Mouse (Mus musculus): Measurements from ENCODE around the gene Sorcs3. TPM values are rescaled to one million over a fixed set of nuclear protein-coding genes. Genes with fewer than 3 reads are reported as not detected.

The Sorcs3 gene
- polyA plus RNA-seq, 1 experiment from 2014 or later, result 15.2 TPM

DNA sequence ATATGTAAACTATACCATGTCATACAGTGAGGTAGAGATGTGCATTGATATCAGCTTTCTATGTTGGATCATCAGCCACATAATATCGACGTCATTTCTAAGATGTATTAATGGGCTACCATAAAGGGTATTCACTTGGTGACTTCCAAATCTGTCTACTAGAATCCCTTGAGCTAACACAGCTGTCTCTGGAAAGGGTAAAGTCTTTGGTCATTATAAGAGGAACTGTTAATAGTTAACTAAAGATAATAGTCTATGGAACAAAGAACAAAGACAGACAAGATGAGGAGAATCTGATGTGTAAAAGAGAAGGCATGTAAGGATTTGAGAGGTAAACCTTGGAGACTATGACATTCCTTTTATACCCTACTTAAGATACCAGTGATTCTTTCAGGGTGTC is 497.9 kb downstream of the Sorcs3 start:
- Histone ChIP-seq H3K27ac (replicated peaks; ENCODE audit: low read depth, low read length) (no peak overlapping the region), H3K9me3 (ENCODE audit: control insufficient read depth, low read length) (no peaks in the 10 kb centered on the region), H3K4me2 (ENCODE audit: low read length) (no peak overlapping the region), H3K4me3 (replicated peaks; ENCODE audit: low read depth, low read length) (no peak overlapping the region), H3K4me1 (ENCODE audit: control insufficient read depth, insufficient read depth, low read length) (no peaks in the 10 kb centered on the region), H3K27me3 (ENCODE audit: control insufficient read depth, insufficient read depth, low read length) (no peaks in the 10 kb centered on the region), H3K9ac (replicated peaks; ENCODE audit: low read length) (no peak overlapping the region), H3K36me3 (ENCODE audit: control insufficient read depth, insufficient read depth, low read length) (no peaks in the 10 kb centered on the region)
- no peak for ATAC-seq (ENCODE audit: low FRiP score, low TSS enrichment)
- WGBS, result 97% methylated on average over 2 of the region's 2 CpGs
- DNase-seq, result no peak

DNA sequence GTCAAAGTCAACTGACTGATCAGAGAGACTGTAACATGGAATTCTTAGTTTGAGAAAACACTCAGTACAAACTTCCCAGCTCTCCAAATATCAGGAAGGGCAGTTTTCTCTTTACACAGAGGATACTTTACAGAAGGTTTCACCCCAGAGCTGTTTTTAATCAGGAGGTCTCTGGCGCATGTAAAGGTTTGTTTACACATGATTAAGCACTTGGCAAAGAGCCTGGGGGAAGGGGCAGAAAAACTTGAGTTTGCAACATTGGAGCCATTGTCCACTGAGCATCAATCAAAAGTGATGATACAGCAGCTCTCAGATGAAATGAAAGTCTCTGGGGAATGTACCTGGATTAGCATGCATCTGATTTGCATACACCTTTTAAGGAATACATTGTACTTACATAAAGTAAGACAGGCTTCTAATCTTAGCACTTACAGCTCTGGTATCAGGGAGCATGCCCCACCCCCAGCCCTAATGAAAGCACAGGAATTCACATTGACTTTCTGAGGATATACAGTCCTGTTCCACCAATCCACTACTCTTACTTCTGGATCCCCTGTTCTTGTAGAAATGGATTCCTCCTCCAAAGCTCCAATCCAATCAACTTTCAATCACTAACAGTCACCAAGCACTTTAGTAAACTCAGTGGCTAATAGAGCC is 500.6 kb downstream of the Sorcs3 start:
- no peak for ATAC-seq (ENCODE audit: low FRiP score, low TSS enrichment)
- Histone ChIP-seq H3K9me3 (ENCODE audit: control insufficient read depth, low read length) (no peaks in the 10 kb centered on the region), H3K9ac (replicated peaks; ENCODE audit: low read length) (no peak overlapping the region), H3K27me3 (ENCODE audit: control insufficient read depth, insufficient read depth, low read length) (no peaks in the 10 kb centered on the region), H3K27ac (replicated peaks; ENCODE audit: low read depth, low read length) (no peak overlapping the region), H3K36me3 (ENCODE audit: control insufficient read depth, insufficient read depth, low read length) (no peaks in the 10 kb centered on the region), H3K4me1 (ENCODE audit: control insufficient read depth, insufficient read depth, low read length) (no peaks in the 10 kb centered on the region), H3K4me3 (replicated peaks; ENCODE audit: low read depth, low read length) (no peak overlapping the region), H3K4me2 (ENCODE audit: low read length) (no peak overlapping the region)
- peak; percentile 50 for DNase-seq
- 31% methylated on average over 1 of the region's 1 CpGs for WGBS

DNA sequence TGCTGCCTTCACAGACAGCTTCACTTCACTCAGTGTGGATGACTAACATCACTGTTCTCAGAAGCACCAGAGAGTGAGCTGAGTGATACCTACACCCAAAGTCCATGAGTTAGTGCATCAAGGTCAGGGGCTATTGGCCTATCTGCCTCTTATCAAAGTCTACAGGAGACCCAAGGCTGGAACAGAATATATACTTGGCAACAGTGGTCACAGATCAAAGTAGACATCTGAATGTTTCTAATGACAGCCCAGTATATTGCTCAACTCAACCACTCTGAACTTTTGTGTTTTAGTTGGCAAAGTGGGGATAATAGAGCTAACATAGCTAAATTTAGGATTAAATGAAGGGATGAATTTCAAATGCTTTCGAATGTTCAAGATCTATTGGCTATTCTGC is 501.1 kb downstream of the Sorcs3 start:
- no peak for ATAC-seq (ENCODE audit: low FRiP score, low TSS enrichment)
- 98% methylated on average over 1 of the region's 1 CpGs for WGBS
- H3K27ac ChIP-seq (replicated peaks; ENCODE audit: low read depth, low read length), result no peak overlapping the region
- no peak overlapping the region for H3K4me2 ChIP-seq (ENCODE audit: low read length)
- no peak for DNase-seq
- H3K4me1 ChIP-seq (ENCODE audit: control insufficient read depth, insufficient read depth, low read length), result no peaks in the 10 kb centered on the region
- no peaks in the 10 kb centered on the region for H3K27me3 ChIP-seq (ENCODE audit: control insufficient read depth, insufficient read depth, low read length)
- no peak overlapping the region for H3K9ac ChIP-seq (replicated peaks; ENCODE audit: low read length)
- no peaks in the 10 kb centered on the region for H3K36me3 ChIP-seq (ENCODE audit: control insufficient read depth, insufficient read depth, low read length)
- H3K4me3 ChIP-seq (replicated peaks; ENCODE audit: low read depth, low read length), result no peak overlapping the region
- no peaks in the 10 kb centered on the region for H3K9me3 ChIP-seq (ENCODE audit: control insufficient read depth, low read length)

DNA sequence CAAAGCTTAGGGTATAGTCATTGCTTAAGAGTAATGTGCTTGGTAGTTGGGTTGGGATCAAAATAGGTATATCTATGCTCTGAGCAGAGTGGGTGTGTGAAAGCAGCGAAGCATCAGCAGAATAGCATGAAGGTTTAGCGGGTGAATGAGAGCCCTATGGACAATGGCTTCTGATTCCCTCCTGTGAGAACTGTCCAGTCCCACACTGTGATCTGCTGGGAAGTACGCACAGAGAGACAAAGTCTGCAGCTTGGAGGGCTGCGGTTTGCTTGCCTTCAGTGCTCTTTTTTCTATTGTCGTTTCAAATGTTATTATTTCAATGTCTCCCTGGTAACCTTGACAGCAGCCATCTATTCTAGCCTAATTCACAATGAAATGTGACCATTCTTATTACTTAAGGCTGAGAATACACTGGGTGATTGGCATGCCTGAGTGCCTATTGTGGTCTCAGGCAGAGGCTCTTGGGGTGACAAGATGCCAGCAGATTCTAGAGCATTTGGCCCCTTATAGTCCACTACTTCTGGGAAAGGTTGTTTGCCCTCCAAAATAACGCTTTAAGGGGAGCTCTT is 520.1 kb downstream of the Sorcs3 start:
- Histone ChIP-seq H3K9me3 (ENCODE audit: control insufficient read depth, low read length) (no peaks in the 10 kb centered on the region), H3K9ac (replicated peaks; ENCODE audit: low read length) (no peak overlapping the region), H3K4me1 (ENCODE audit: control insufficient read depth, insufficient read depth, low read length) (peaks cover 15% of the 10 kb centered on the region), H3K27ac (replicated peaks; ENCODE audit: low read depth, low read length) (no peak overlapping the region), H3K4me2 (ENCODE audit: low read length) (no peak overlapping the region), H3K27me3 (ENCODE audit: control insufficient read depth, insufficient read depth, low read length) (no peaks in the 10 kb centered on the region), H3K36me3 (ENCODE audit: control insufficient read depth, insufficient read depth, low read length) (no peaks in the 10 kb centered on the region), H3K4me3 (replicated peaks; ENCODE audit: low read depth, low read length) (no peak overlapping the region)
- 4% methylated on average over 6 of the region's 6 CpGs for whole genome bisulfite sequencing
- DNase-seq (peak; percentile 50), ATAC-seq (ENCODE audit: low FRiP score, low TSS enrichment) (no peak; the same call in 1 of the 2 replicates)

- no peak overlapping the region for H3K9ac ChIP-seq (replicated peaks; ENCODE audit: low read length)
- H3K9me3 ChIP-seq (ENCODE audit: control insufficient read depth, low read length), result no peaks in the 10 kb centered on the region
- peaks cover 15% of the 10 kb centered on the region for H3K4me1 ChIP-seq (ENCODE audit: control insufficient read depth, insufficient read depth, low read length)
- ATAC-seq (ENCODE audit: low FRiP score, low TSS enrichment), result no peak
- no peaks in the 10 kb centered on the region for H3K27me3 ChIP-seq (ENCODE audit: control insufficient read depth, insufficient read depth, low read length)
- no peak overlapping the region for H3K4me3 ChIP-seq (replicated peaks; ENCODE audit: low read depth, low read length)
- no peaks in the 10 kb centered on the region for H3K36me3 ChIP-seq (ENCODE audit: control insufficient read depth, insufficient read depth, low read length)
- peak; percentile 42 for DNase-seq
- WGBS, result 29% methylated on average over 3 of the region's 3 CpGs
- no peak overlapping the region for H3K27ac ChIP-seq (replicated peaks; ENCODE audit: low read depth, low read length)
- H3K4me2 ChIP-seq (ENCODE audit: low read length), result no peak overlapping the region
Observed at GRCm38 (mm10) chr19:48727048-48727447, 521.2 kb downstream of the Sorcs3 start.

DNA sequence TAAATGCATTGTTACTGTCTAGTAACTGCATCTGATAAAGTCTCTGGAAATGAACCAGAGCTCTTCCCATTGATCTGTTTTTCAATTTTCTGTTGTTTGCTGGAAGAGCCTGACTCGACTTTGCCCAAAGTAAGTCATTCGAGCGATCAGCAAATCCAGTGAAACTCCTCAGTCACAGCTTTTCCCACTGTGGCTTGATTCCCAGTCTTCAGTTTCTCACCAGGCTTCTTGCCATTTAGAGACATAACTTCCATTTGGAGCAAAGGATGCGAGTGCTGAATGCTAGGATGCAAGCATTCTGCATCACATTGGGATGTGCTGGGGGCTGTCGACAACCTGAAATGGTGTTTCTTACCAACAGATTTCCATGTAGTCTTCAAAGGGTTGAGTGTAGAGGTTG is 521.8 kb downstream of the Sorcs3 start:
- Histone ChIP-seq H3K27ac (replicated peaks; ENCODE audit: low read depth, low read length) (no peak overlapping the region), H3K27me3 (ENCODE audit: control insufficient read depth, insufficient read depth, low read length) (no peaks in the 10 kb centered on the region), H3K4me2 (ENCODE audit: low read length) (no peak overlapping the region), H3K9ac (replicated peaks; ENCODE audit: low read length) (no peak overlapping the region), H3K9me3 (ENCODE audit: control insufficient read depth, low read length) (no peaks in the 10 kb centered on the region), H3K4me1 (ENCODE audit: control insufficient read depth, insufficient read depth, low read length) (peaks cover 15% of the 10 kb centered on the region), H3K4me3 (replicated peaks; ENCODE audit: low read depth, low read length) (no peak overlapping the region), H3K36me3 (ENCODE audit: control insufficient read depth, insufficient read depth, low read length) (no peaks in the 10 kb centered on the region)
- 92% methylated on average over 5 of the region's 5 CpGs for WGBS
- ATAC-seq (ENCODE audit: low FRiP score, low TSS enrichment) (no peak), DNase-seq (no peak)

GRCm38 (mm10) chr19:48731731-48732130 is 525.9 kb downstream of the Sorcs3 start:
- no peak for DNase-seq
- 69% methylated on average over 10 of the region's 10 CpGs for WGBS

GRCm38 (mm10) chr19:48734370-48734769 is 528.5 kb downstream of the Sorcs3 start:
- no peak overlapping the region for H3K9ac ChIP-seq (replicated peaks; ENCODE audit: low read length)
- H3K4me2 ChIP-seq (ENCODE audit: low read length), result no peak overlapping the region
- H3K4me3 ChIP-seq (replicated peaks; ENCODE audit: low read depth, low read length), result no peak overlapping the region
- WGBS, result 53% methylated on average over 4 of the region's 4 CpGs
- DNase-seq (no peak), ATAC-seq (ENCODE audit: low FRiP score, low TSS enrichment) (no peak)
- no peaks in the 10 kb centered on the region for H3K9me3 ChIP-seq (ENCODE audit: control insufficient read depth, low read length)
- H3K4me1 ChIP-seq (ENCODE audit: control insufficient read depth, insufficient read depth, low read length), result no peaks in the 10 kb centered on the region
- H3K27me3 ChIP-seq (ENCODE audit: control insufficient read depth, insufficient read depth, low read length), result no peaks in the 10 kb centered on the region
- no peaks in the 10 kb centered on the region for H3K36me3 ChIP-seq (ENCODE audit: control insufficient read depth, insufficient read depth, low read length)
- H3K27ac ChIP-seq (replicated peaks; ENCODE audit: low read depth, low read length), result no peak overlapping the region

More at GRCm38 (mm10) chr19:48731731-48732130, 525.9 kb downstream of the Sorcs3 start:
- Histone ChIP-seq H3K9ac (replicated peaks; ENCODE audit: low read length) (no peak overlapping the region), H3K4me3 (replicated peaks; ENCODE audit: low read depth, low read length) (no peak overlapping the region), H3K9me3 (ENCODE audit: control insufficient read depth, low read length) (no peaks in the 10 kb centered on the region), H3K36me3 (ENCODE audit: control insufficient read depth, insufficient read depth, low read length) (no peaks in the 10 kb centered on the region), H3K4me2 (ENCODE audit: low read length) (no peak overlapping the region), H3K27ac (replicated peaks; ENCODE audit: low read depth, low read length) (no peak overlapping the region), H3K27me3 (ENCODE audit: control insufficient read depth, insufficient read depth, low read length) (no peaks in the 10 kb centered on the region), H3K4me1 (ENCODE audit: control insufficient read depth, insufficient read depth, low read length) (peaks cover 5% of the 10 kb centered on the region)
- ATAC-seq (ENCODE audit: low FRiP score, low TSS enrichment), result no peak

DNA sequence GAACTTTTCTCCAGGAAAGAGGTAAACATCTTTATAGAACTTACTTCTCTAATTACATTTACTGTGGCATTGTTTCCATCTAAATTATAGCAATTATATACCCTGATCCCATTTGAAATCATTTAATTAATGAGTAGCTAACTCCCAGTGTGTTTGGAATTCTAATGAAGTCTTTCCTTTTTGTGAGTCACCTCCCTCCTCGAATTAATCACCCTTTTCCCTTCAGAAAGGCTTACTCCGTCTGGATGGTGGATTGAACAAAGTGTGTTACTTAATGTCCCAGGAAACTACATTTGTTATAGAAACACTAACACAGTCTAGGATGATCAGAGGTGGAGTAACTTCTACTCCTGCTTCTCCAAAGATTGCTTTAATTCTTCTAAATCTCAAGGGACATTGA is 531.7 kb downstream of the Sorcs3 start:
- Histone ChIP-seq H3K4me1 (ENCODE audit: control insufficient read depth, insufficient read depth, low read length) (no peaks in the 10 kb centered on the region), H3K9me3 (ENCODE audit: control insufficient read depth, low read length) (no peaks in the 10 kb centered on the region), H3K36me3 (ENCODE audit: control insufficient read depth, insufficient read depth, low read length) (no peaks in the 10 kb centered on the region), H3K27me3 (ENCODE audit: control insufficient read depth, insufficient read depth, low read length) (no peaks in the 10 kb centered on the region), H3K27ac (replicated peaks; ENCODE audit: low read depth, low read length) (no peak overlapping the region), H3K4me3 (replicated peaks; ENCODE audit: low read depth, low read length) (no peak overlapping the region), H3K9ac (replicated peaks; ENCODE audit: low read length) (no peak overlapping the region), H3K4me2 (ENCODE audit: low read length) (no peak overlapping the region)
- no peak for ATAC-seq (ENCODE audit: low FRiP score, low TSS enrichment)
- WGBS, result 26% methylated on average over 2 of the region's 2 CpGs
- DNase-seq, result no peak

Data from midbrain, embryonic 14.5 days (tissue).